Mouse (Mus musculus): ENCODE data around the gene Cnot3.
A peak's percentile ranks its signal among the peaks of the same experiment; 100 is the strongest.
"Not testable (repeated sequence)": the region's sequence is repeated elsewhere in the genome, so short reads cannot be mapped to it uniquely, and the experiment has no call there.

Cnot3 gene

DNA sequence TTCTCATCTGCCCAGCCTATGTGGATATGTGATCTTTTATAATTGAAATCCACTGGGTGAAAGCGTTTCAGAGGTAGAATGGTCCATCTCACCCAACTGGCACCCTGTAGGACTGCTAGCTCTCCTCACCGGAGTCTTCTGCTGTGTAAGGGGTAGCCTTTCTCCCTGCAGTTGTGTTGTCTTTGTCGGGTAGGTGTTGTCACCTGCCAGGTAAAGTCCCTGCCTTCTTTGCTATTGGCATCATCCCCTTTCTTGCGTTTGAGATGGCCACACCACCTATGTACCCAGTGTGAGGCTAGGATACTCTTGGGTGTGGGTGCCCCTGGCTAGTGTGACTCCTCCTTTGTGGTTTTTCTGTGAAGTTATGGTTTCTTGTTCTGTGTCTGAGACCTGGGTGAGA, 1.6 kb downstream of the Cnot3 start:
- DNase-seq (ENCODE audit: low spot score) = no peak

DNA sequence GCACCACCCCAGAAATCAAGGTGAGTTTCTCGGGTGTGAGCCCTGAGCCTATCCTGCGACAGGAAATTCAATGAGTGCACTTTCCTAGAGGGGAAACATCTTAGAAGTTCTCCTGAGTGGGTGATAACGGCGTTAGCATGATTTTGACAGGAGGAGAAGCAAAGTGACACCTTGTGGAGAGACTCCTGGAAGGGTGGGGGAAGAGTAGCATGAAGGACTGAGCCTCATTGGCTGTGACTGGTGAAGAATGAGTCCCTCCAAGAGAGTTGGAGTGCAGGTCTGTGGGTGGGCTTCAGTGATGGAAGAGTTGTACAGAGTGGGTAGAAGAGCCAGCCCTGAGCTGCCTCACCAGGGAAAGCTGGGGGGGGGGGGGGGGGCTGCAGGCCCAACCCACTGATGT, 11.9 kb downstream of the Cnot3 start:
- DNase-seq (ENCODE audit: low spot score) = no peak

DNA sequence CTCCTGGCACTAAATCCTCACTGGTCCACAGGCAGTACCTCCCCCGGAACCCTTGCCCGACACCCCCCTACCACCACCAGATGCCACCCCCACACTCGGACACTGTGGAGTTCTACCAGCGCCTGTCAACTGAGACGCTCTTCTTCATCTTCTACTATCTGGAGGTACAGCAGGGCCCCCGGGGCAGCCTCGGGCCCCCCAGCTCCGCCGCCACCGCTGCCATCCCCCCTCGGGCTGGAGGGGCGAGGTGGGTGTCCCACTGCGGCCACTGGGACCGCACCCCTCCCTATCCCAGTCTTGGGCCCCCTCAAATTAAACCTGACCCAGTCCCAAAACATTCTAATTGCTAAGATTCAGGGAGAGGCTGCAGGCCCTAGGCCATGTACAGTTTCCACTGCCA, 13.5 kb downstream of the Cnot3 start:
- no peak for DNase-seq (ENCODE audit: low spot score)

DNA sequence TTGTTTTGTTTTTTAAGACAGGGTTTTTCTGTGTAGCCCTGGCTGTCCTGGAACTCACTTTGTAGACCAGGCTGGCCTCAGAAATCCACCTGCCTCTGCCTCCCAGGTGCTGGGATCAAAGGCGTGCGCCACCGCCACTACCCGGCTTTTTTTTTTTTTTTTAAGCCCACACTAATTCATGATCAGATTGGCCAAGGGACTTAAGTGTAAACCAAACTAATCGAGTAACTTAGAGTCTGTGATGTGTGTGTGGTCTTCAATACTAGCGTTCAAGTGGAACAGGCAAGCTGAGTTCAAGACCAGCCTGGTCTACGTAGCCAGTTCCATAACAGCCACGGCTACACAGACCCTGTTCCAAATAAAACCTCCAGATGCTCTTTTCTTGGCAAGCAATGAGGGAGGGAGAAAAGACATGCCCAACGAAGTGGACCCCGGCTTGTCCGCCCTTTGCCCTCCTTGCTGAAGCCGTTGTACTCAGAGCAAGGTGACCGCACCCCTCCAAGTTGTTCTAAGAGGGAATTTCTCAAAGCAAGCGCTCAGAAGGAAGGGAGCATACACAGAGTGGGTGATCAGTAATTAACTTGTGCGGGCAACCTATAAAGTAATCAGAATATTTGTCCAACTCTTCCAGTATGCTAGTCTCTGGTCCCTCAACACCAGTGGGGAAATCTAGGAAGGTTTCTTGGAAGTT, 19.6 kb downstream of the Cnot3 start:
- peak; percentile 33 for DNase-seq (ENCODE audit: low spot score)

DNA sequence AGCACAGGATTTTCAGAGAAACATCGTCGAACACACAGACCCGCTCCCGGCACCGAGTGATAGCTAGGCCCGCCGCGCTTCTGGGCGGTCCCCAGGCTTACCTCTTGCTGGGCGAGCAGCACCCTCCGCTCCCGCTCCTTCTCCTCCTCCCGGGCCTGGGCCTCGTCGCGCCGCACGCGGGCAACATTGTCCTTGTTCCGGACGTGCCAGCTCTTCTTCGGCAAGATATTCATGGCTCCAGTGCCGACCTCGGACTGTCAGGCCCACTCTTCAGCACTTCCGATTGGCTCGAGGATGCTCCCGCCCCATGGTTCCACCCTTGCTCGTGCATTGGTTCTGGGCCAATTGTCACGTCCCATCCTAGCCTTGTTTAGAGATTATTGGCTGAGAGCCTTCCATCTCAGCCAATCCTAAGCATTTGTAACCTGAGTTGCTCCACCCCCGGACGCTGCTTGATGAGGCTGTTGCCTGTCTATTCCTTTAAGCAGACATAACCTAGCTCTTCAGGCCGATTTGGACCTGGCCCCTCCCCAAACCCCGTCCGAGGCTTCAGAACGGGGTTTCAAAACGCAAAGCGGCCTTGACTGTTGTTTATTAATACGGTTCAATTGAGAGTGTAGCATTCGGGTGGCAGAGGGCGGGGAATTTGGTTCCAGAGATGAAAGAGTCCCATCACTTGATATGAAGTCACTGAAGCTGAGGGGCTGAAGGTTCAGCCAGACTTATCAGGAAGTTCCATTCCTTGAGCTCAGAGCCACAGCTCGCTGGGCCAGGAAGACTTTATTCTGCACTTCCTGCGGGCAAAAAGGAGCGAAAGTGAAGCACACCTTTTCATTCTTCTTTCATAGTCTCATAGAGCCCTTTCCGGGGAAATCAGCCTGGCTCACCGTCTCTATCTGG, 20.4 kb downstream of the Cnot3 start, which contains the start of gene Leng1:
Leng1 (minus strand) TSS at position 626 of the 900 bp plus-strand sequence.
- peak; percentile 98 for DNase-seq (ENCODE audit: low spot score)

DNA sequence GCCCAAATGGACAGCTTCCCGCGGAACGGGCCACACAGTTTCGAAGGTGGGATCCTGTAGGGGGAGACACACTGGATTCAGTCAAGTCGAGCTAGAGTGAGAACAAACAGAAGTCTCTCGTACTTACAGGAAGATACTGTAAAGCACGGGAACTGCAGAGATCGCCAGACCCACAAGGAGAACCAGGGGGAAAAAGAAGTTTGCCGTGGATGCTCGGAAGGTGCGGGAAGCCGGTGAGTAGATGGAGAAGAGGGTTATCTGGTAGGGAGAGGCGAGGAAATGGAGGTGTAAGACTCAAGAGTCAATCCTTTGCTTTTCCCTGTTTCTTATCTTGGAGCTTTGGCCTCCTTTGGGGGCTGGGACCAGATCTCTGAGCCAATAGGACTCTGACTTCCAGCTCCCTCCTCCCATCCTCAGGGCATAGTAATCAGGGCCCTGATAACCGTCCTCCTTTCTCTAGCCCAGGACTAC, 21.9 kb downstream of the Cnot3 start:
- DNase-seq (ENCODE audit: low spot score) = peak; percentile 27

DNA sequence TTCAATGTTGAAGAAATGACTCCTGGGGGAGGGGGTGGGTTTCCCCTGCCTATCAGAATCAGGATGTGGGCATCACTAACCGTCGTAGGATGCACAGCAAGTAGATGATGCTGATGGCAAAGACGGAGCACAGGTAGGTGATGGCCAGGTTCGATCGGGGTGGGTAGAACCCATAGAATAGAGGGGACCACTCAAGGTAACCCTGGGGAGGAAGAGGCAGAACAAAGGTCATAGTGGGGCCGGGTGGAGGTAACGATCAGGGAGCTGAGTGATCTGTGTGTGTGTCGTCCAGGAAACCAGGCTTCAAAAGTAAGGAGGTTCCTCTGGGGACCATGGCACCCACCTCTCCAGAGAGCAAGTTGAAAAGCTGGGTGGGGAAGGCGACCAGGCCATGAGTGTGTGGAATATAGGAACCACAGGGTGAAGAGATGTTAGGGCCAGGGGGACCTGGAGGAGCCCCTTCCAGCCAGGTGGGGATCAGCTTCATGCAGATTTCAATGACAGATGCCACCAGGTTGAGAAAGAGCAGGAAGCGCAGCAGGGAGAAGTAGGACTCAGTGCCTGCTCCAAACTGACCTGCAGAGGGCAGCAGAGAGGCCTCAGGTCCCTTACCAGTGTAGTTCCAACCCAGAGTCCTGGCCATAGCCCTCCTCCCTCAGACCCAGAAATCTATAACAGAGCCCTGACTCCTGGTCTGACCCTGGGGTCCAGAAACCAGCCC, 29.6 kb downstream of the Cnot3 start:
- DNase-seq (ENCODE audit: low spot score) = peak; percentile 88

DNA sequence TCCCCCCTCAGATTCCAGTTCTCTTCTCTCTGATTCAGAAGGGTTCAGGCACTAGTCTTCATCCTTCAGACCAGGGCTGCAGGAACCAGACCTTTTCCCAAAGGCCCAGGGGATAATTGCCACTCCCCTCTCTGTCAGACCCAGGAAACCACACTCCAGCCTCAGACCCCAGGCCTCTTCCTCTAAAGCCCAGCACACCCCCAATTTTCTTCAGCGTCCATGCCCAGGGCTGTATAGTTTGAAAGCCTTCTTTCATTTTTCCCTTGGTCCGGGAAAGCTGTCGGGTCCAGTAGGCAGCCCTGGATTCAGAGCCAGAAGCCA, 30.1 kb downstream of the Cnot3 start:
- DNase-seq (ENCODE audit: low spot score) = no peak

DNA sequence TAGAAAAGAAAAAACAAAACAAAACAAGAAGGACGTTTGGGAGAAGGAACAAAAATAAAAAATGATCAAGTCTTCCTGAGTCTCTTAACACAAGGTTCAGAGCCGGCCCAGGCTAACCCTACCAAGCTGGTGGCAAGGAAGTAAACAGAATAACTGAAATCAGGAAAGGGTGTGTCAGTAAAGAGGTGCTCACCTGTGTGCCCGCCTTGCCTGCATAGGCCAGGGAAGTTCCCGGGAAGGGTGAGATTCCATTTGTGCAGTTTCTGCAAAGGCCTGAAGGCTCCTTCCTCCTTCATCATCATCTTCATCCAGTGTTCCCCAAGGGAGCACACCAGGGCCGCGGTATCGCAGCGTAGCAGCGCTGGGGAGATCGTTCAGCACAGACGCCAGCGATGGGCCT, 31.3 kb downstream of the Cnot3 start:
- no peak for DNase-seq (ENCODE audit: low spot score)

DNA sequence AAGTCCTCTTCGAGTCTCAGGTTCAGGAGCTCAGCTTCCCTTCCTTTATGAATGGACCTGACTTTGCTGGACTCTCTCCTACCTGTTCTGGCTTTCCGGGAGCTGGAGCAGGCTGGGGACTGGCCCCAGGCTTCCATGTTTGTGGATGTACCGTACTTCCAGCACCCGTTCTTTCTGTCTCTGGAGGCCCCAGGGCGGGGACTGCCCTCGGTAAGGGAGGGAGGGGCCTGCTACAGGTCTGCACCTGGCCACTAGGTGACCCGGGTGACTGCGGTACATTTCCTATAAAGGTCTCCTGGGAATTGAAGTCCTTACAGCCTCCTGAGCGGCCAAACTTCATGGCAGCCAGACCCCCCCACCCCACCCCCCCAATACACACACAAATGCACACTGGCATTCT, 32.3 kb downstream of the Cnot3 start, which contains the start of gene Tmc4:
Tmc4 (minus strand) TSS at position 212 of the 400 bp plus-strand sequence.
- DNase-seq (ENCODE audit: low spot score) = no peak

DNA sequence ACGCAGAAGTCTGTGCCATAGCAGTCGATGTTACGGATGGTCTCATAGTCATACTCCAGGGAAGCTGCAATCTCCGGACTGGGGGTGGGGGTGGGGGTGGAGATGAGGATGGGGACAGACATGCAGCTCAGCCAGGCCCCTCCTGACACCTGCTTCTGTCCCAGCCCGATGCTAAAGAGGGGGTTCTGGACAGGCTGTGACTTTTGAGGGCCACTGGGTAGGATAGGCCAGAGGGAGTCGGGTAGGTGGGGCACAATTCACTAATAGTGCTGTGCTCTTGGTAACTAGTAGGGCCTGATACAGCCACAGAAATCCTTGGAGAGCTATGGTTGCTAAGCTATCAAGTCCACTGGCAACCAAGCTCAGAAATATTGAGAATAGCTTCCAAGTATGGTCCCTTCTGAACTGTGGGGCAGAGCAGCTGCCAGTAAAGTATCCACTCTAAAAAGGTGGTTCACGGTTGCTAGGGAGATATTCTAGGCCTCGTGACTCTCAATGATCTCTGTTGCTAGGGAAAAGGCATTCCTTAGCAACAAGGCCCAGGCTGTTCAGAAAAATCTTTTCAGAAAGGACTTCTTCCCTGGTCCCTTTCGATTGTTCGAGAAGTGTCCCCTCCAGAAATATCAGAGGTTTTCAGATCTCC, 39.0 kb downstream of the Cnot3 start:
- peak; percentile 31 for DNase-seq (ENCODE audit: low spot score)

DNA sequence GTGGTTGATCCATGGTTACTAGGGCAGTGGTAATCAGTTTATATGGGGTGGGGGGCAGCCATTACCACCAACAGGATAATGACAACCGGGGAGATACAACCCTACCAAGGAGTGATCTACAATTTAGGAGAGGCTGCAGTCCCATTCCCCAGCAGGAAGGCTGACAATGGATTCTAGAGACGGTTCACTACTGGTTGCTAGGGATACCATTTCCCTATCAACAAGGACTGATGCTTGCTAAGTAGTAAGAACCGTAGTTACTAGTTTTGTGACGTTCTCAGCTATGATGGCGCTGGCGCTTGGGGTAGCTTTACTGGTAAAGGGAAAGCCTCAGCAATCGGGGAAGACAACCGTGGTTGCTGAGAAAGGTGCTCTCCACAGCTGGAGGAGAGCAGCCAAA, 39.6 kb downstream of the Cnot3 start:
- DNase-seq (ENCODE audit: low spot score) = no peak

DNA sequence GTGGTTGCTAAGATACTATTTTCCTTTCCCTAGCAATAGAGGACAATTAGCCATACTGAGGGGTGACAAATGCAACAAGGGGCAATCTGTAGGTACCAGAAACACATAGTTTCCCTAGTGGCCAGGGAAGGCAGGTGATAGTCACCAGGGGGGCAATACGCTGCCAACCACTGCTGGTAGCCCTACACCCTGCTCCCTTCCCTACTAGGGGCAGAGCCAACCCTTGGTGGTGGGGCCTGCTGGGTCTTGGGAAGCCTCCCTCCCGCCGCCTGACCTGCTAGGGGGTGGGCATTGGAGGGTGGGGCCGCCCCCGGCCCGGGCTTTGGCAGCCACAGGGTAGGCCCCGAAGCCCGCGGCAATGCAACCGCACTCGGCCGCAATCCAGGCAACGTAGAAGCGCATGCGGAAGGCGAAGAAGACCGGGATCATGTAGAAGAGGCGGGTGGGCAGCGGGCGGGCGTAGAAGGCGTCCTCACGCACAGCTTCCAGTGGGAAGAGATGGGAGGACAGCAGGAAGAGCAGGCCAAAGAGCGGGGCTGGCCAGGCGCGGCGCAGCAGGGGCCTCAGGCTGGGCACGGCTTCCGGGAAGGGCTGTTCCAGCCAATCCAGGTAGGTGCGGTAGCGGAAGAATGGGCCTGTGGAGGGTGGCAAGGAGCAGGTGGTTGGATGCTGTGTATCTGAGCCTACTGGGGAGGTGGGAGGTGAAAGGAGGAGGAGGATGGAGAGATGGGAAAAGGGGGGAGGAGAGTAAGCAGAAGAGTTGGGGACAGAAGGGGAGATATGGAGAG, 40.5 kb downstream of the Cnot3 start:
- no peak for DNase-seq (ENCODE audit: low spot score)

DNA sequence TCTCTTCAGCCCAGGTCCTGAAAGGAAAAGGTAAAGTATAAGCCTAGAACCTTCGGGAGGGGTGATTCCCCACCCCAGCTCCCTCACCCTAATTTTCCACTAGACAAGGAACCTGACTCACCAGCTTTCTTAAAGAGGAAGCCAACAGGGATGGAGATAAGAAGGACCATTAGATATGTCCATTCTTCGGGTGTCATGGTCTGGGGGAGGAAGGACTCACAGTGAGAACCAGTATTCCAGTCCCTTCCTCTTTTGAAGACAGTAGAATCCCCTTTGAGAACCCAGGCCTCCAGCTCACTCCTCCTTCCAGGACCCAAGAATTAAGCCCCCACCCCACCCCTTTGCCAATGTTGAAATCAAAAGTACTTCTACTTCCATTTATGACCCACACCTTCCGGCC, 46.9 kb downstream of the Cnot3 start:
- no peak for DNase-seq (ENCODE audit: low spot score)

DNA sequence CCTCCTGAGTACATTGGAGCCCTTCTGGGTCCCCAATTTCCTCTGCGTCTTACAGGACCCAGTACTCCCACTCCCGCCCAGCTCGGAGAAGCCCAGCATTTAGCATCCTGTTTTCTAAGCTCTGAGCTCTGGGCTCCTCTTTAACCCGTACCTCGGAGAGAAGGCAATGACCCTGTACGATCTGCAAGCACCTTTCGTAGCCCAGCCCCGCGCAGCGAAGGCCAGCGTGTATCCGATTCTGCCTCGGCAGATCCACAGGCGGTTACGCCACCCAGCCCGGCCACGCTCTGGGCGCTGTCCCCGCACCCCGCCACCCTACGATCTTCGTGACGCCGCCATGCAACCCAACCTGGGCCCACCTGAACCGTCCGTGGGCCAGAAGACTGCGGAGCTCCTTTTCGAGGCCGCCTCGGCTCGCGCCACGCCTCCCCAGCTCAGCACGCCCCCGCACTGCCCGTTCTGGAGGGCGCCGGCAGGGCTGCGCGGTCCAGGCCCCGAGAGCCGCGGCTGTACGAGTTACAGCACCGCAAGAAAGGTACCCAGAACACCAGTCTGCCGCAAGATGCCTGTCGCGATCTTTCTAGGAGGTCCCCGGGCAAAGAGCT, 47.4 kb downstream of the Cnot3 start, which contains the start of gene Tsen34:
Tsen34 (plus strand) TSS at position 482 of the 605 bp plus-strand sequence.
- no peak for DNase-seq (ENCODE audit: low spot score)

DNA sequence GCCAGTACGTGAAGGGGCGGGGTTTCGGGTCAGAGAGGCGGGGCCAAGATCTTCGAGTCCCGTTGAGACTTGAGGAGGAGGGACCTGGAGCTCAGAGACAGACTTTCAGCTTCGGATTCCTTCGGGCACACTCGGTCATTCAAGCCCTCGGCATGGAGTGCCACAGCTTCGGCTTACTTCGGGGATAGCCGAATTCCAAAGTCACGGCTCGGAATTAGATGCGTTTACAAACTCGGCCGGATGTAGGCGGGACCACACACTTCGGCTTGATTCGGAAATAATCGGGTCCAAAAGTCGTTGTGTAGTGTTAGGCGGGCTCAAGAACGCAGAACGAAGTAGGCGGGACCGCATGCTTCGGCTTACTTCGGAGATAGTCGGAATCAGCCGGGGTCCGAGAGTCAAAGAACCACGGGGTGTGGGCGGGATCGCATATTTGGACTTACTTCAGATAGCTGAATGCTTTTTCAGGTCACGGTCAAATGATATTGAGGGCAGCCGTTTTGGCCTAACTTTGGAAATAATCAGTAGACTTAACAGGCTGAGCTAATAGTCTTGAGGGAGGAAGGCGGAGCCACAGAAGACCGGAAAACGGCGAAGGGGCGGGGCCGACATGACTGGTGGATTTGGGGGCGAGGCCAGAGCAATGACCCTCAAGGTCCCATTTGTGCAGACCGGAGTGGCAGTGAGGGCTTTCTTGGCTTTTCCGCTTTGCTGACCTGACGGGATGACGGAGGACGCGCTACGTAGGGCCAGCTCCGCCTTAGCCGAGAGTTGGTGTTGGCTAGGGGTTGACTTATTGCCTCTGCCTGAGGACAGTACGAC, 48.1 kb downstream of the Cnot3 start, which contains the start of gene Mboat7:
Mboat7 (minus strand) TSS at position 537 of the 822 bp plus-strand sequence.
- peak; percentile 97 for DNase-seq (ENCODE audit: low spot score)

DNA sequence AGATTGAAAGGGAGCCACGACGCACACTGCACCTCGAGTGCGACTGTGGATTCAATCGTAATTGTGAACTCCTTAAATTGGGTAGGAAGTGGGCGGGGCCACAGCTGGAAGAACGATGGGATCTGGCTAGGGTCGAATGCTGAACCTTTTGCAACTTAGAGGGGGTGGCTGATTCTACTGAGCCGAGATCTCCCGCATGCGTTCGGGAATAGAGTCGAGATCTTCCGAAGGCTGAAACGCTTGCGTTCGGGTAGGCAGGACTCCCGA, 48.7 kb downstream of the Cnot3 start:
- no peak for DNase-seq (ENCODE audit: low spot score)

DNA sequence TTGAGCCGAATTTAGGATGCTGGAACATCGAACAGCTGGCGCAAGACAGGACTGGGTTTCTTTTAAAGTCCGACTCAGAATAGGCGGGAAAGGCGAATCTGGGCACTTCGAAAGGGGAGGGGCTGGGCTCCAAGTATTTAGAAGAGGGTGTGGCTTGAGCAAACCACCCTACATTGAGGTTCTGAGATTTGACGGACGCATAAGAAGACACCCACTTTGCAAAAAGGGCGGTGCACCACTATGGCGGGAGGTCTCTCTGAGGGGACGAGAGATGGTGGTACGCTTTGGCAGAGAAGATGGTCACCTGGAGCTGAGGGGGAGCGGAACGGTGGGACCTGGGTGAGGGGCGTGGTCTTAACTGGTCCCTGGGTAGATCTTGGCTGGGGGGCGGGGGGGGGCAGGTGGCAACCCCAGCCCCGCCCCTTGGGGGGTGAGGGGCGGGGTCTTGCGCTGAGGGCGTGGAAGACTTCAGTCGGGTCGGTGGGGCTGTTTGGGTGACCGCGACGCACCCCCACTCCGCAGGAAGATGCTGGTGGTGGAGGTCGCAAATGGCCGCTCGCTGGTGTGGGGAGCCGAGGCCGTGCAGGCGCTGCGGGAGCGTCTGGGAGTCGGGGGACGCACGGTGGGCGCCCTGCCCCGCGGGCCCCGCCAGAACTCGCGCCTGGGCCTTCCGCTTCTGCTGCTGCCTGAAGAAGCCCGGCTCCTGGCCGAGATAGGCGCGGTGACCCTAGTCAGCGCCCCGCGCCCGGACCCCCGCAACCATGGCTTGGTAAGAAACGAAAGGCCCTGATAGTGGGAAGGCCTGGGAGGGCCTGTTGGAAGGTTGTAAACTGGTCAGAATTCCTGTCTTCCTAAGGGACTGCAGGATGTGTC, 49.2 kb downstream of the Cnot3 start:
- DNase-seq (ENCODE audit: low spot score) = peak; percentile 91

DNA sequence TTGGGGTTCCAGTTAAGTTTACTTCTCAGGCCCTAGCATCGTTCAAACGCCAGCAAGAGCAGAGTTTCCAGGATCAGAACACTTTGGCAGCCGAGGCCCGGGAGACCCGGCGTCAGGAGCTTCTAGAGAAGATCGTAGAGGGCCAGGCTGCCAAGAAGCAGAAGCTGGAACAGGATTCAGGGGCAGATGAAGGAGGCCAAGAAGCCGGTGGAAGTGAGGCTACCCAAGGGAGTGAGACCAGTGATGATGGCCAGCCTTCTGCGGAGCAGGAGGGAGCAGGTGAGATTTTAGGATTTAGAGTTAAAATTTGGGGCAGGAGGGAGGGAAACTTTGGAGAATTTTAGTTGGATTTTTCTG, 49.9 kb downstream of the Cnot3 start:
- DNase-seq (ENCODE audit: low spot score) = not testable (repeated sequence)

Measured in embryo, embryonic 10 days (tissue).